Mouse (Mus musculus) cerebellum, adult 2 months (tissue): Measurements from ENCODE around the gene Spata7. TPM values are rescaled to one million over a fixed set of nuclear protein-coding genes. Genes with fewer than 3 reads are reported as not detected.

Experiments
- DNase-seq, 2 experiments: peaks; one replicate each; pipeline ENCODE4 v3.0.0; 2021
- H3K27ac ChIP-seq: fragments of 200-500 bp; 2 replicates; pipeline ENCODE4 v1.5.1; 2012; ENCODE audit warnings: low read length, control low read depth, inconsistent platforms; ENCODE audit not compliant: insufficient read depth
- H3K27me3 ChIP-seq: fragments of 200-500 bp; 2 replicates; pipeline ENCODE4 v1.6.1; 2012; ENCODE audit warnings: inconsistent platforms, mild to moderate bottlenecking, low read length, moderate library complexity; ENCODE audit not compliant: control insufficient read depth, insufficient read depth
- H3K4me1 ChIP-seq: fragments of 200-500 bp; 2 replicates; pipeline ENCODE4 v1.6.1; 2011; ENCODE audit warnings: low read length; ENCODE audit not compliant: control insufficient read depth, insufficient read depth
- H3K4me3 ChIP-seq: fragments of 200-500 bp; replicated peaks from 2 replicates; pipeline ENCODE3; 2011; ENCODE audit warnings: mild to moderate bottlenecking, low read depth, low read length, control low read depth; ENCODE audit not compliant: insufficient read depth
- CTCF ChIP-seq: fragments of 200-500 bp; IDR thresholded peaks from 2 replicates; pipeline ENCODE4 v1.5.1; 2011; ENCODE audit warnings: low read depth, mild to moderate bottlenecking, control low read depth, low read length, moderate library complexity, borderline replicate concordance; ENCODE audit not compliant: insufficient read depth
- POLR2A ChIP-seq: fragments of 200-500 bp; IDR thresholded peaks from 2 replicates; pipeline ENCODE4 v1.6.1; 2011; ENCODE audit warnings: low read length, control low read depth, borderline replicate concordance; ENCODE audit not compliant: insufficient read depth
- WGBS: fragments of 180-500 bp; shearing (Covaris S2); methylation state at CpG from one replicate; pipeline ENCODE4 v1.1.7; 2018; 5-methylcytosine and 5-hydroxymethylcytosine counted together
- polyA plus RNA-seq: library from polyadenylated mRNA; depleted of rRNA; stranded (reverse); fragments of >200 nt; gene quantifications from 2 replicates; pipeline ENCODE4 v1.2.3, GENCODE M21; 2012; rRNA removed

Gene Spata7
- polyA plus RNA-seq, result 24.2 and 26.9 TPM in 2 replicates

DNA sequence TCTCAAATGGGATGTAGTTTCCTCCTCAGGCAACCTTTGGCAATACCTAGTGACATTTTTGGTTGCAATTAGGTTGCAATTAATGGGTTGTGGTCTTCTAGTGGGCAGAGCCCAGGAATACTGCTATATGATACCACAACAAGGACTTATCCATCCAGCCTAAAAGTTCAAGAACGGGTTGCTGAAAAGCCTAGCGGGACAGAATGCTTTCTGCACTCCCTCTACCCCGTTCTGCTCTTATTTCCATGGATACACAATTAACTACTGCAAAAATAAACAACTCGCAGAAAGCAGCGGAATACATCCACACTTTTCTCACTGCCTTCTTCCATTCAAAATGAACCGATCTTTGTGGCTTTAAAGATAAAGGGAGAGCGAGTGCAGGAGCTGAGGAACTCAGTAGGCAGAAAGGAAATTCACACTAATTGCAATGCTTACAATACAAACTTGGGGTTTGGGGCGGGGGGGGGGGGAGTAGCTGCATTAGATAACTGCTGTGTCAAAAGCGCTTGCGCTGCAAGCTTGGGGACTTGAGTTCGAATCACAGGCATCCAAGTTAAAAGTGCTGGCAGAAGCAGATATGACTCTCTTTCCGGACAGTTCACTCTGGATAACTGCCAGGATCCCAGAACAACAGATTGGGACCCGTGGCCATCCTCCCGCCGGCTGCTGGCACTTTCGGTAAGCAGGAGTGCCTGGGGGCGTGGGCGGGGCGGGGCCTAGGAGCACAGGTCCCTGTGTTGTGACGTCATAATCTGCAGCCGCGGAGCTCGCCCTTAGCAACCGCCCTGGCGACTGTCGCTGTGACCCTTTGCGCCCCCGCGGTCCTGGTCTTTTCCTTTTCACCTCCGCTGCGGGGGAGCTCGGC lies at the start of gene Spata7:
TSS of gene Spata7 (plus strand) at position 766 of the 868 bp plus-strand sequence.
- WGBS, result 7% methylated on average over 32 of the region's 32 CpGs

DNA sequence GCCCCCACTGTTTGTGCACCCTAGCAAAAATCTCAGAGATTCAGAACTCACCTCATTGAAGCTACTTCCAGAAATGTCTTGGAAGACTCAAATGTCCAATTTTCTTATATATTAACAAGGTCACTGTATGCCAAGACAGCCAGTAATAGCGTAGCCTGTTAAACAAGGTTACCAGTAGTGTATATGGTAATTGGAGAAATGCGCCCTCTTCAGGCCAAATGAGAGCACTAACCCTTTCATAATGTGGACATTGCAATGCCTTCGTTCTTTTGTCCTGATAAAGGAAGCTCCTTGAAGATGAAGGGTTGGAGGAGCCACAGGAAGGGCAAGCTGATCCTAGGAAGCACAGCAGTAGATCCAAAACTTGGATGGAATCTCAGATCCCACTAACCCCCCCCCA lies 42.7 kb upstream of the Spata7 start:
- DNase-seq, result peak; percentile 29 to 37
- H3K4me3 ChIP-seq, result no peak overlapping the region
- TF ChIP-seq CTCF, result peak; percentile 18; the same call in 1 of the 2 replicates
- TF ChIP-seq POLR2A, result no peak
- H3K27me3 ChIP-seq, result no peaks in the 10 kb centered on the region
- whole genome bisulfite sequencing, result 30% methylated on average over 3 of the region's 3 CpGs
- no peak overlapping the region for H3K27ac ChIP-seq
- no peaks in the 10 kb centered on the region for H3K4me1 ChIP-seq

More for the DNA sequence above, at the start of gene Spata7:
- Histone ChIP-seq H3K4me3 (peak within 1 kb of the TSS; percentile 99), H3K4me1 (0 out of 2 replicates have a peak, but pooled peaks cover 3% of the 10 kb centered on the region), H3K27me3 (no peaks in the 10 kb centered on the region), H3K27ac (peak within 1 kb of the TSS; percentile 30)
- peak; percentile 87 to 89 for DNase-seq
- TF ChIP-seq POLR2A (peak; percentile 47; the same call in 1 of the 2 replicates), CTCF (no peak)

DNA sequence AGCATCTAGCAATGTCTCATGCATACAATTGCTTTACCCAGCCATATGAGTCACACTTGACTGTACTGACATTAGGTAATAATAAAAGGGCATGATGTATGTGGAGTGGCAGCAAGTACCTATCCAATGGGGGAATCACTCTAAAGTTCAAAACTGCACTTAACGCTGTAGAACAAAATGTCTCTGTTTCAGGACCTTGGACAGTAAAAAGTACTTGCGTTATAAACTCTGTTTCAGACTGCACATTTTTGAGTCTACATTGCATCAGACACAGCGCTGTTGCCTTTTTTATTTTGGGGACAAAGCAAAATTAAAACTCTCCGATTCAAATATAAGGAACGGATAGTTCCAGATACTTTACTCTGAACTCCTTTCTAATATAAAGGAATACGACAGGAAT lies 39.4 kb upstream of the Spata7 start:
- TF ChIP-seq POLR2A, result no peak
- TF ChIP-seq CTCF, result no peak
- no peak overlapping the region for H3K4me3 ChIP-seq
- H3K4me1 ChIP-seq, result no peaks in the 10 kb centered on the region
- no peak overlapping the region for H3K27ac ChIP-seq
- no peaks in the 10 kb centered on the region for H3K27me3 ChIP-seq
- 83% methylated on average over 6 of the region's 6 CpGs for WGBS
- DNase-seq, result no peak

DNA sequence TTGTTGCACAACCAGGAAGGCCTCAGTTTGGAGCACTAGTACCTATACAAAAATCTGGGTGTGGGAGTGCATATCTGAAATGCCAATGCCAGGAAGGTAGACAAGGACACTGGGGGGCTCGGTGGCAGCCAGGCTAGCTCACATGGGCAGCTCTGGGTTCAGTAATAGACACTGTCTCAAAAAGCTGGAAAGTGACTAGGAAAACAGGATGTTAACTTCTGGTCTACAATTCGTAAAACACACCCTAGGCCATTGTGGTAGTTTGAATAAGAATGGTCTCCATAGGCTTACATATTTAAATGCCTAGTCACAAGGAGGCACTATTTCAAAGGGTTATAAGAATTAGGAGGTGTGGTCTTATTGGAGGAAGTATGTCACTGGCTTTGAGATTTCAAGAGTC lies 36.9 kb upstream of the Spata7 start:
- H3K4me1 ChIP-seq, result no peaks in the 10 kb centered on the region
- H3K27me3 ChIP-seq, result no peaks in the 10 kb centered on the region
- no peak overlapping the region for H3K27ac ChIP-seq
- no peak for DNase-seq
- TF ChIP-seq POLR2A (no peak), CTCF (no peak)
- no peak overlapping the region for H3K4me3 ChIP-seq
- WGBS, result 99% methylated on average over 2 of the region's 2 CpGs

DNA sequence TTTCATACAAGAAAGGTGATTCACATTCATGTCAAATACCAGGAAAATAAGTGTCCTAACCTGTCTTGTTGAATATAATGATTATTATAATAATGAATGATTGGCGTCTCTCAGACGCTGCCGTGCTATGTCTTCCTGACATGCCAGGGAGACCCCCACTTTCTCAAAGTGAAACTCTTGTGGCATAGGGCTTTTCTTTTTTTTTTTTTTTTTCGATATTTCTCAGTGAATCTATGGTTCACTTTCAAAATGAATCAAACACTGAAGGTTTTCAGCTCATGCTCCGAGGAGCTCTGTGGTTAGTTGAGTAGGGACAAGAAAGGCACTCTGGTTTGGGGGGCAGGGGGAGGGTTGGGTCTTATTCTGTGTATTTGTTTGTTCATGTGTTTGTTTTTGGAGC lies 27.1 kb upstream of the Spata7 start:
- Histone ChIP-seq H3K27ac (no peak overlapping the region), H3K27me3 (no peaks in the 10 kb centered on the region), H3K4me1 (peaks cover 2% of the 10 kb centered on the region; the same call in 1 of the 2 replicates), H3K4me3 (no peak overlapping the region)
- DNase-seq, result no peak
- TF ChIP-seq POLR2A, result no peak
- 94% methylated on average over 5 of the region's 5 CpGs for WGBS

DNA sequence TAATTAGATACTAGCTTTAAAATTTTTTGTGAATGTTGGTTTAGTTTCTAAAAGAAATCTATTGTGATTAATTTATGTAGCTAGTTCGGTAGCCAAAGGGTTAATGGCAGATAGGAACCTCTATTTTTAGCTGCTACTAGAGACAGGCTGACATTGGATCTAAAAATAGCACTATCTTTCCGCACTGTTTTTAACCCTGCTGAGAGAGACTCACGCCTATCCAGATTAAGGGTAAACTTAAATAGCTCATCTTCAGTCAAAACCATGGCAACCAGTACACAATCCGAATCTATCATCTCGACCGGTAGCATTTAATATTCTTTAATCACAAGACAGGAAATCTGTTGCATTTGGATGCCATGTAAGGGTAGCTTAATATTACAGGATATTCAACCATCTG lies 25.8 kb upstream of the Spata7 start:
- 8% methylated on average over 6 of the region's 6 CpGs for WGBS
- Histone ChIP-seq H3K4me3 (no peak overlapping the region), H3K4me1 (peaks cover 5% of the 10 kb centered on the region; the same call in 1 of the 2 replicates), H3K27me3 (no peaks in the 10 kb centered on the region), H3K27ac (no peak overlapping the region)
- DNase-seq, result peak in 1 of 2 experiments; percentile 70
- TF ChIP-seq CTCF (no peak), POLR2A (no peak)

DNA sequence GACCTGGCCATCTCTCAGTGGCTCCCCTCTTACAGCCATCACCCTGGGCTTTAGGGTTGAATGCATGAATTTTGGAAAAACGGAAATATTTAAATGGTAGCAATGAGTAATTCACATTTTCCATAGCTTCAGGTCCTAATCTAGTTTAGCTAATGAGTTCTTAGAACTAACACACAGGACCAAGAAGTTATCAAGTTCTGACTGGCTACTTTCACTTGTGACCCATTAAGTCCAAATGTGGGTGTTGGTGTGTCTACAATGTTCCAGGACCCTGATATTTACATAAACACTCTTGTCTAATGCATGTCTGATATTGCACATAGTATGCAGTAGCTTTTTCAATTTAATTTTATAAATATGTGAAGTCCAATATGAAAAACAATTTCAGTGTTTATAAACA lies 22.7 kb upstream of the Spata7 start:
- WGBS, result 98% methylated on average over 1 of the region's 1 CpGs
- TF ChIP-seq CTCF, result no peak
- TF ChIP-seq POLR2A, result no peak
- peaks cover 5% of the 10 kb centered on the region; the same call in 1 of the 2 replicates for H3K4me1 ChIP-seq

DNA sequence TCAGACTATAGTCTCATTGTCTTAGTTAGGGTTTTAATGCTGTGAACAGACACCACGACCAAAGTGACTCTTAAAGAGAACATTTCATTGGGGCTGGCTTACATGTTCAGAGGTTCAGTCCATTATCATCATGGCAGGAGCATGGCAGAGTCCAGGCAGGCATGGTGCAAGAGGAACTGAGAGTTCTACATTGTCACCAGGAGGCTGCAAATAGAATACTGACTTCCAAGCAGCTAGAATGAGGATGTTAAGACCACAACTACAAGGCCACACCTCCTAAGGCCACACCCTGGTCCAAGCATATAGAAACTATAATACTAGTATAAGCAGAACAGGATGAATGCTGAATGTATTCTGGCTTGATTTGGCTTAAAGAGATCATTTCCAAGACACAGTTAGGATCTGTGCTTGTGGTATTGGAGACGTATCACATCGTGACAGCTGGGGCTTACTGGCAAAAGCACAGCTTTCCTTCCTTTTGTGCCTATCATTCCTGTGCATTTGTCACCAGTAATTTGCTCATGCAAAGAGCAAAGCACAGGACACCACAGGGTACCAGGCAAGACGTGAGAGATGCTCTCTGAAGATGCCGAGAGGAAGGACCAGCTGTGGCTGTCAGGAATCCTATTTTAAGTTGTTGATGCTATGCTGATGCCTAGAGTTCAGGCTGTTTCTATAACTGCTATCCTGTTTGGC lies 21.2 kb upstream of the Spata7 start:
- WGBS, result 21% methylated on average over 5 of the region's 5 CpGs
- Histone ChIP-seq H3K27ac (no peak overlapping the region), H3K4me1 (peaks cover 3% of the 10 kb centered on the region; the same call in 1 of the 2 replicates), H3K4me3 (no peak overlapping the region), H3K27me3 (no peaks in the 10 kb centered on the region)
- TF ChIP-seq POLR2A, result no peak
- no peak for TF ChIP-seq CTCF
- DNase-seq, result peak in 1 of 2 experiments; percentile 48

More for the DNA sequence above, 22.7 kb upstream of the Spata7 start:
- Histone ChIP-seq H3K27ac (no peak overlapping the region), H3K4me3 (no peak overlapping the region), H3K27me3 (no peaks in the 10 kb centered on the region)
- DNase-seq, result no peak
